Mouse (Mus musculus) stomach, postnatal 0 days (tissue): ENCODE measurements at regions not wholly inside any gene's neighbourhood (a gene's known extent, or its start where the extent isn't known, plus 50 kb on each side); places are given as distances from the start of the nearest gene placed in this dataset.

Experiments used
- CTCF ChIP-seq: IDR thresholded peaks from 2 replicates; pipeline ENCODE4 v1.5.1; 2016; ENCODE audit warnings: antibody characterized with exemption, low read depth, mild to moderate bottlenecking, moderate library complexity
- EP300 ChIP-seq: optimal IDR thresholded peaks from 2 replicates; pipeline ENCODE3; 2016; ENCODE audit warnings: antibody characterized with exemption

GRCm38 (mm10) chr2:103868655-103869054 is 71.2 kb upstream of the Caprin1 start:
- TF ChIP-seq CTCF (no peak), EP300 (no peak)
